Mouse (Mus musculus): ENCODE results near the gene Usp43. TPM values are rescaled to one million over a fixed set of nuclear protein-coding genes. Genes with fewer than 3 reads are reported as not detected.

The Usp43 gene
- 0.44 and 0.70 TPM in 2 replicates for polyA plus RNA-seq (2012; rRNA removed)

DNA sequence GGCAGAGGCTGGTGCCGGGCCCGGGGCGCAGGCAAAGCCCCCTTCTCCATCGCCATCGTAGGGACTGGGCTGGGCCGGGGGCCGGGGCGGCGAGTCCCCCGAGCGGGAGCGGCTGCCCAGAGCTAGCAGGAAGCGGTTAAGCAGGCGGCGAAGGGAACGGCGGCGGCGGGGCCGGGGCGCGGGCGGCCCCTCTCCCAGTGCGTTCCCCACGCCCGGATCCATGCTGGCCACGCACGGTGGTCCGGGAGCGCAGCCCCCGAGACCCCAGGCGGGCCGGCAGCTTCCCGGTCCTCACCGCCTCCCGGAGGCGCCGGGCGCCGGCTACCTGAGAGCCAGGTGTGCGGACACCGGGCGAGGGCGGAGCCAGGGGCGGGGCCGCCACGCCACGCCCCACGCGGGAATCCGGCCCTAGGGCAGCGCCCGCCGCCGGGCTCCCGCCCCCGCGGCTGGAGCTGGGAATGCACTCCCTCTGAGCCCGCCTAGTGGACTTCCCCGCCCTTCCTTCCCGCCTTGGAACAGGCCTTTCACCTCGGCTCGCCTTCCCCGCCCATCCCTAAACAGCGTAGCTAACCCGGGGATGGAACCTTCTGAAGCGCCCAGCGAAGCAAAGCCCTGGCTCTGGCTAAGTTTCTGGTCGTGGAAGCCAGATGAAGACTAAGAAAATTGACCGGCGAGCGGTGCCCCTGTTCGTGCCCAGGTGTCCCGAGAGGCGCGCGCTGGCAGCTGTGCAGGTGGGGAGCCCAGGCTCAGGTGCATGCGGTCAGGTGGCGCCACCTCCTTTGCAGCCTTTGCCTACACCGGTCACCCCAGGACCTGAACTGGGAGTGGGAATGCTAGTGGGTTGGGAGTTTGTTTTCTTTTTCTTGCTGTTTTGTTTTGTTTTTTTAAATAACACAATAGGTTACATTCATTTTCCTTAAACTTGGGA, at the start of gene Usp43:
Gene Usp43, minus strand, starts transcription at position 327 of the 928 bp plus-strand sequence.
- peak; percentile 10 to 23 for DNase-seq
- H3K4me3 ChIP-seq (replicated peaks; ENCODE audit: insufficient read depth, low read depth, low read length) = peak within 1 kb of the TSS; percentile 48
- H3K27me3 ChIP-seq (ENCODE audit: control insufficient read depth, insufficient read depth, low read length) = no peaks in the 10 kb centered on the region; the same call in 1 of the 2 replicates
- H3K27ac ChIP-seq (ENCODE audit: insufficient read depth, low read length) = no peak within 1 kb of the TSS
- no peak for TF ChIP-seq CTCF (IDR thresholded peaks at IDR 0.05; ENCODE audit: borderline replicate concordance, insufficient read depth, low read depth, low read length)
- TF ChIP-seq POLR2A (IDR thresholded peaks at IDR 0.05; ENCODE audit: borderline replicate concordance, insufficient read depth, low read length) = no peak
- no peaks in the 10 kb centered on the region for H3K4me1 ChIP-seq (ENCODE audit: control insufficient read depth, insufficient read depth, low read length)
- WGBS = under 1% methylated on average over 80 of the region's 80 CpGs

DNA sequence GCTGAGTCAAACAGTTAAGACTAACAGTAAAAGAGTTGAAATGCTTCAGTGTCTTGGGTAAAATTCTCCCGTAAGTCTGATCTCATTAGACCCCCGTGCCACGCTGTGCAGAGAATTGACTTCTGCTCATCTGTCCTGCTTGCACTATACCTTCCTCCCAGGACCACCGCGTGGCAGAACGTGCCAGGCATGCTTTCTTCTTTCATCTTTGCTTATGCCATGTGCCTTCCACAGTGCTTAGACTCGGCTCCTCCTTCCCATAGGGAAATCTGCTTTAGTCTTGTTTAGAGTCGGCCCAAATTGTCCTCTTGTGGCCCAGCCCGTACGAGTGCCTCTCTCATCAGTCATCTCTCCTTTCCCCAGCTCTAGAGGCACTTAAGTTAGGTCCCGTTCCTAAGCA, 45.9 kb upstream of the Usp43 start:
- Histone ChIP-seq H3K27ac (ENCODE audit: insufficient read depth, low read length) (no peak overlapping the region), H3K4me1 (ENCODE audit: control insufficient read depth, insufficient read depth, low read length) (peaks cover 6% of the 10 kb centered on the region), H3K27me3 (ENCODE audit: control insufficient read depth, insufficient read depth, low read length) (no peaks in the 10 kb centered on the region), H3K4me3 (replicated peaks; ENCODE audit: insufficient read depth, low read depth, low read length) (peak overlapping the region; percentile 17)
- DNase-seq = no peak
- TF ChIP-seq CTCF (IDR thresholded peaks at IDR 0.05; ENCODE audit: borderline replicate concordance, insufficient read depth, low read depth, low read length) (no peak), POLR2A (IDR thresholded peaks at IDR 0.05; ENCODE audit: borderline replicate concordance, insufficient read depth, low read length) (no peak)
- 60% methylated on average over 11 of the region's 11 CpGs for WGBS

DNA sequence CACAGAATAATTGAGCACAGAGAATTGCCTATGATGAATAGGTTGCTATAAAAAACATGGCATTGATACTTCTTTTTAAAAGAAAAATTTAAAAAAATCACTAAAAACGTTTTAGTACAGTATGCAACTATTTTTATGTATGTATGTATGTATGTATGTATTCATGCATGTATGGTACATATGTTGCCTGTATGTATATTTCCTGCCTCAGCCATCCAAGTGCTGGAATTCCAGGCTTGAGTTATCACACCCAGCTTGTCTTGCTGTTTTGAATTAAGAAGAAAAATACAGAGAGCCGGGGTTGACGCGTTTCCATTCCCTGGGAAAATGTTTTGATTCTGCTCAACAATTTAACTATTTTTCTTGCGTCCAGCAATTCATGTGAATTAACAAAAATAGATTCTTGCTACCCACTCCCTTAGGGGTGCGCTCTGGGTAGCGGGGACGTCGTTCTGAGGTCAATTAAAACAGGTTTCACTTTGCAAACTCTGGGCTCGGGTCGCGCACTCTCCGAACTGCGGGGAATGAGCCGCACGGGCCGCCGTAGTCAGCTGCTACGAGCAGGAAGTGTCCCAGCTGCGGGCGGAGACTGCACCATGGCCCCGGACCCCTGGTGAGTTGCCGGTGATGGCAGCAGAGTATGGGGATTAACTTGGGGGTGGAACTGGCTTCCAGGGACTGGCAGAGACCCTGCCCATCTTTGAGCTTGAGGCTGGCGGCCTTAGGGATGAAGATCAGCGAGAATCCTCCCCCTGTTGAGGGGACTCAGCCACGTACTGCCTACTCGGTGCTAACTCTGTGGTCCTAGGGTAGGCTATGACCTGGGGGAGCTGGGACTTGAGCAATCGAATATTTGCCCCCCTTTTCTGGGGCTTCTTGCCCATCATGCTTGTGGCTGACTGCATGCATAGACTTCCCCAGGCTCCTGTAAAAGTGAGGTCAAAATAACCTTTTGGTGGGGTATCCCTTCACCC, 44.2 kb upstream of the Usp43 start, which contains the start of gene Stx8:
Gene Stx8, plus strand, starts transcription at position 289 of the 974 bp plus-strand sequence.
- H3K27ac ChIP-seq (ENCODE audit: insufficient read depth, low read length) = peak within 1 kb of the TSS; percentile 55; the same call in 1 of the 2 replicates
- under 1% methylated on average over 28 of the region's 28 CpGs for WGBS

DNA sequence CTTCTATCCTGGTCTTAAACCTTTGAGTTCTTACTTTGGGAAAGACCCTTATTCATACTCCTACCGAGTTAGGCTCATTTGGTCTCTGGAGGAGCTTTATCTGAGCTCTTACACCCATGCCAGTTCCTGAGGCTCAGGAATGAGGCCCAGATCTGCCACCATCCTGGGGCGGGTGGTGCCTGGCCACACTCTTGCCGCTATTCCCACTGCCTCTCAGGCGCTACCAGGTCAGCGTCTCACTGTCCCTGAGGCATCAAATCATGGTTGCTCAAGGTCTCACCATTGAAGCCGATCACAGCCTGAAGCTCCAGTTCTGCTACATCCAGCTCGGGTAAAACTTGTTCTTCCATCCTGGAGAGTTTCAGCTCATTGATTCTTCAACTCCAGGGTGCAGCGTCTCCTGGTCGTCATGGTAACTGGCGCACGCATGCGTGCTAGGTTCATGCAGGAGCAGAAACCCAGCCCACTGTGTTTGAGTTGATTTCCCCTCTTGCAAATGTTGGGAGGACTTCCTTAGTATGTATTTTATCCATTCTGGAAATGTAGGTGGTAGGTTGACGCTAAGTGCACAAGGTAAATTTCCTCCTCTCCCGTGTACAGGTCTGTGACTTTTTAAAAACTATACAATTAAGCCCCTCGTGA, 43.4 kb upstream of the Usp43 start, which contains the start of gene Cfap52:
Gene Cfap52, minus strand, starts transcription at position 410 of the 642 bp plus-strand sequence.
- Histone ChIP-seq H3K4me3 (replicated peaks; ENCODE audit: insufficient read depth, low read depth, low read length) (peak within 1 kb of the TSS; percentile 99), H3K27me3 (ENCODE audit: control insufficient read depth, insufficient read depth, low read length) (no peaks in the 10 kb centered on the region), H3K4me1 (ENCODE audit: control insufficient read depth, insufficient read depth, low read length) (peaks cover 6% of the 10 kb centered on the region), H3K27ac (ENCODE audit: insufficient read depth, low read length) (peak within 1 kb of the TSS; percentile 55; the same call in 1 of the 2 replicates)
- WGBS = 5% methylated on average over 15 of the region's 15 CpGs
- TF ChIP-seq CTCF (IDR thresholded peaks at IDR 0.05; ENCODE audit: borderline replicate concordance, insufficient read depth, low read depth, low read length) = no peak
- TF ChIP-seq POLR2A (IDR thresholded peaks at IDR 0.05; ENCODE audit: borderline replicate concordance, insufficient read depth, low read length) = no peak
- DNase-seq = peak; percentile 83 to 87

More for the DNA sequence above, 44.2 kb upstream of the Usp43 start, which contains the start of gene Stx8:
- DNase-seq = peak; percentile 92 to 96
- Histone ChIP-seq H3K4me3 (replicated peaks; ENCODE audit: insufficient read depth, low read depth, low read length) (peak within 1 kb of the TSS; percentile 99), H3K4me1 (ENCODE audit: control insufficient read depth, insufficient read depth, low read length) (peaks cover 6% of the 10 kb centered on the region), H3K27me3 (ENCODE audit: control insufficient read depth, insufficient read depth, low read length) (no peaks in the 10 kb centered on the region)
- TF ChIP-seq CTCF (IDR thresholded peaks at IDR 0.05; ENCODE audit: borderline replicate concordance, insufficient read depth, low read depth, low read length) (no peak), POLR2A (IDR thresholded peaks at IDR 0.05; ENCODE audit: borderline replicate concordance, insufficient read depth, low read length) (peak; percentile 65; the same call in 1 of the 2 replicates)

DNA sequence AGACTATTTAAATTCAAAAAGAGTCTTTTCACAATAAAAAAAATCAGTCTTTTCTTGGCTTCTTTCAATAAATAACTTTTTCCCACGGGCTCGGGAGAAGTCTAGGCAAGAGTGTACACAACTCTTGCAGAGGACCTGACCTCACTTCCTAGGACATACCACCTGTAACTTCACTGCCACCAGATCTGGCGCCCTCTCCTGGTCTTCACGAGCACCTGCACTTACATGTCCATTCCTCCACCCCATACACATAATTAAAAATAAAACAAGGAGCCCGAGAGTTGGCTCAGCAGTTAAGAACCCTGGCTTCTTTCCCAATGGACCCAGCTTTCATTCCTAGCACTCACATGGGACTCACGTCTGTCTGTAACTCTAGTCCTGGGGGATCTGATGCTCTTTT, 42.2 kb upstream of the Usp43 start:
- Histone ChIP-seq H3K27ac (ENCODE audit: insufficient read depth, low read length) (no peak overlapping the region), H3K4me1 (ENCODE audit: control insufficient read depth, insufficient read depth, low read length) (peaks cover 6% of the 10 kb centered on the region), H3K4me3 (replicated peaks; ENCODE audit: insufficient read depth, low read depth, low read length) (no peak overlapping the region), H3K27me3 (ENCODE audit: control insufficient read depth, insufficient read depth, low read length) (no peaks in the 10 kb centered on the region)
- WGBS = 70% methylated on average over 6 of the region's 6 CpGs
- DNase-seq = peak in 1 of 2 experiments; percentile 5
- TF ChIP-seq CTCF (IDR thresholded peaks at IDR 0.05; ENCODE audit: borderline replicate concordance, insufficient read depth, low read depth, low read length) (no peak), POLR2A (IDR thresholded peaks at IDR 0.05; ENCODE audit: borderline replicate concordance, insufficient read depth, low read length) (no peak)

DNA sequence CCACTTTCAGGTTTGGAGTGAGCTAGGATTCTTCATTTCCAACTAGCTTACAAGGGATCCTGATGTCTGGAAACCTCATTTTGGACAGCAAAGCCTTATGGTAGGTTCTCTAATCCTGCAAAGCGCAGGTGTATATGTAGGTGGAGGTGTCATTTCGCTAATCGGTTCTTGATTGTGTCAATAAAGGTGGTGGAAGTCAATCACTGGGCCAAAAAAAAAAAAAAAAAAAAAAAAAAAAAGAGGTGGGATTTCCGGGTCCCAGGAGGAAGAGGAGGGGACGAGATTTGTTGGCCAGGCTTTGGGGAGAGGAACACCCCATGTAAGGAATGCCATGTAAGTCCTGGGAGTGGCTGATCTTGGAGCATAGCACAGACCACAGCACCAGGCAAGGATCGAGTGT, 32.5 kb upstream of the Usp43 start:
- 85% methylated on average over 6 of the region's 6 CpGs for WGBS
- H3K27ac ChIP-seq (ENCODE audit: insufficient read depth, low read length) = no peak overlapping the region

DNA sequence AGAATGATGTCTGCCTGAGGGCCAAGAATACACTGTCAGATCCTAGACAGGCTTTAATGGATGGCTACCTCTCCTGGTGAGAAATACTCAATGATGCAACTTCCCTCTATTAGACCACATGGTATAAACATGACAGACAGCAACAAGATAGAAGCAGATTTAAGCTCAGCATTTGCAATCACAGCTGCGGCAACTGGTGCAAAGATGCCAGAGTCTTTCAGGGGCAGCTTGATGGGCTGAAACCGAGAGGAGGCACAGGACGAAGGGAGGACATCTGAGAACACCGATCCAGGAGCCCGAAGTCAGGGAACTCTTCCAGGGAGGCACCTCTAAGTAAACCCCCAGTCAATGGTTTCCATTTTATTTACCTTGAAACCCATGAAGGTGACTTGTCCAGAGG, 31.7 kb upstream of the Usp43 start:
- Histone ChIP-seq H3K27me3 (ENCODE audit: control insufficient read depth, insufficient read depth, low read length) (no peaks in the 10 kb centered on the region), H3K27ac (ENCODE audit: insufficient read depth, low read length) (no peak overlapping the region), H3K4me3 (replicated peaks; ENCODE audit: insufficient read depth, low read depth, low read length) (no peak overlapping the region), H3K4me1 (ENCODE audit: control insufficient read depth, insufficient read depth, low read length) (no peaks in the 10 kb centered on the region)
- no peak for DNase-seq
- no peak for TF ChIP-seq CTCF (IDR thresholded peaks at IDR 0.05; ENCODE audit: borderline replicate concordance, insufficient read depth, low read depth, low read length)
- no peak for TF ChIP-seq POLR2A (IDR thresholded peaks at IDR 0.05; ENCODE audit: borderline replicate concordance, insufficient read depth, low read length)
- WGBS = 84% methylated on average over 5 of the region's 5 CpGs

More for the DNA sequence above, 32.5 kb upstream of the Usp43 start:
- Histone ChIP-seq H3K27me3 (ENCODE audit: control insufficient read depth, insufficient read depth, low read length) (no peaks in the 10 kb centered on the region), H3K4me3 (replicated peaks; ENCODE audit: insufficient read depth, low read depth, low read length) (no peak overlapping the region), H3K4me1 (ENCODE audit: control insufficient read depth, insufficient read depth, low read length) (no peaks in the 10 kb centered on the region)
- no peak for TF ChIP-seq CTCF (IDR thresholded peaks at IDR 0.05; ENCODE audit: borderline replicate concordance, insufficient read depth, low read depth, low read length)
- DNase-seq = no peak

All from cerebellum, adult 2 months (tissue).